31 mouse cellular contexts compared by ENCODE assay signal in genomic region chr2:121730486-121730885, GRCm38 (mm10).
"Had no signal": no experiment of that assay in that cellular context is flagged by ENCODE, and none has a peak within 500 bp of the region (broad histone marks: within the 10 kb centered on the region; RNA-seq: fewer than 3 reads in every experiment).

No protein-coding gene starts in this region.

- H3K4me2 ChIP-seq: limb, embryonic 12.5 days; limb, embryonic 13.5 days; limb, embryonic 15.5 days; liver, embryonic 11.5 days; liver, embryonic 12.5 days; liver, embryonic 13.5 days; liver, embryonic 15.5 days; lung, embryonic 14.5 days; lung, embryonic 15.5 days; midbrain, embryonic 11.5 days; midbrain, embryonic 12.5 days; midbrain, embryonic 13.5 days; midbrain, embryonic 15.5 days; neural tube, embryonic 12.5 days had no signal

- H3K36me3 ChIP-seq: limb, embryonic 12.5 days; limb, embryonic 13.5 days; limb, embryonic 15.5 days; liver, embryonic 12.5 days; liver, embryonic 13.5 days; liver, embryonic 15.5 days; lung, embryonic 15.5 days; midbrain, embryonic 12.5 days; midbrain, embryonic 13.5 days; midbrain, embryonic 15.5 days; neural tube, embryonic 12.5 days had no signal

- H3K9ac ChIP-seq: limb, embryonic 12.5 days; limb, embryonic 13.5 days; limb, embryonic 15.5 days; liver, embryonic 12.5 days; liver, embryonic 13.5 days; liver, embryonic 14.5 days; liver, embryonic 15.5 days; liver, postnatal 0 days; lung, embryonic 14.5 days; lung, embryonic 15.5 days; midbrain, embryonic 12.5 days; midbrain, embryonic 13.5 days; midbrain, embryonic 15.5 days; neural tube, embryonic 12.5 days had no signal

- H3K4me1 ChIP-seq: limb, embryonic 12.5 days; limb, embryonic 15.5 days; liver, embryonic 12.5 days; liver, embryonic 13.5 days; liver, embryonic 15.5 days; lung, embryonic 15.5 days; megakaryocyte, embryonic 14.5 days; midbrain, embryonic 10.5 days; neural tube, embryonic 12.5 days had no signal

- H3K27ac ChIP-seq: limb, embryonic 12.5 days; limb, embryonic 13.5 days; limb, embryonic 15.5 days; liver, embryonic 12.5 days; liver, embryonic 13.5 days; liver, embryonic 14.5 days; liver, embryonic 15.5 days; lung, embryonic 15.5 days; macrophage; midbrain, embryonic 10.5 days; midbrain, embryonic 12.5 days; midbrain, embryonic 13.5 days; midbrain, embryonic 15.5 days; neural tube, embryonic 12.5 days had no signal

- DNase-seq: left cerebral cortex, postnatal 4 days; liver; liver, embryonic 13.5 days; liver, postnatal 0 days; lung, adult 18-20 months; lung, adult 2 months; lung, embryonic 14.5 days; lung, postnatal 10 days; lung, postnatal 14 days; lung, postnatal 36 days; lung, postnatal 4 days; midbrain, embryonic 14.5 days had no signal

- ATAC-seq: liver, embryonic 12.5 days; liver, postnatal 0 days; lung, postnatal 0 days; midbrain, embryonic 13.5 days; midbrain, embryonic 15.5 days; midbrain, embryonic 16.5 days had no signal

- H3K27me3 ChIP-seq: limb, embryonic 12.5 days; limb, embryonic 13.5 days; limb, embryonic 15.5 days; liver, embryonic 12.5 days; liver, embryonic 13.5 days; liver, embryonic 15.5 days; lung, embryonic 15.5 days; midbrain, embryonic 12.5 days; midbrain, embryonic 13.5 days; midbrain, embryonic 15.5 days; neural tube, embryonic 12.5 days had no signal

- H3K9me3 ChIP-seq: limb, embryonic 12.5 days; limb, embryonic 13.5 days; limb, embryonic 15.5 days; liver, embryonic 12.5 days; liver, embryonic 13.5 days; liver, embryonic 15.5 days; lung, embryonic 15.5 days; megakaryocyte, embryonic 14.5 days; midbrain, embryonic 10.5 days; midbrain, embryonic 12.5 days; midbrain, embryonic 13.5 days; midbrain, embryonic 15.5 days; neural tube, embryonic 12.5 days had no signal

- H3K4me3 ChIP-seq: limb, embryonic 12.5 days; limb, embryonic 13.5 days; limb, embryonic 15.5 days; liver, embryonic 12.5 days; liver, embryonic 13.5 days; liver, embryonic 15.5 days; lung, embryonic 15.5 days; megakaryocyte, embryonic 14.5 days; midbrain, embryonic 10.5 days; midbrain, embryonic 12.5 days; midbrain, embryonic 13.5 days; midbrain, embryonic 15.5 days; myocyte; neural tube, embryonic 12.5 days had no signal
